Mouse (Mus musculus) megakaryocyte, embryonic 14.5 days (primary cell): ENCODE data around the gene Chst3. TPM values are rescaled to one million over a fixed set of nuclear protein-coding genes. Genes with fewer than 3 reads are reported as not detected.
"Not testable (repeated sequence)": the region's sequence is repeated elsewhere in the genome, so short reads cannot be mapped to it uniquely, and the experiment has no call there.

Experiments
- H3K27me3 ChIP-seq: replicated peaks from 2 replicates; pipeline ENCODE3; 2012; ENCODE audit warnings: inconsistent platforms
- H3K36me3 ChIP-seq: replicated peaks from 2 replicates; pipeline ENCODE3; 2012; ENCODE audit warnings: low read length, inconsistent platforms, mixed read lengths
- H3K4me1 ChIP-seq: 2 replicates; pipeline ENCODE4 v1.6.1; 2012; ENCODE audit warnings: inconsistent platforms
- H3K4me3 ChIP-seq: replicated peaks from 2 replicates; pipeline ENCODE3; 2012; ENCODE audit warnings: moderate library complexity, mild to moderate bottlenecking, inconsistent platforms
- H3K9me3 ChIP-seq: 2 replicates; pipeline ENCODE4 v1.6.1; 2012; ENCODE audit warnings: inconsistent platforms
- FLI1 ChIP-seq: IDR thresholded peaks from 2 replicates; pipeline ENCODE4 v1.6.1; 2012; ENCODE audit warnings: low read length, inconsistent platforms, mixed read lengths
- GATA1 ChIP-seq: IDR thresholded peaks from 3 replicates; pipeline ENCODE4 v1.6.1; 2012; ENCODE audit warnings: mixed read lengths, low read length, inconsistent platforms, borderline replicate concordance
- polyA plus RNA-seq: library from polyadenylated mRNA; stranded (reverse); fragments of >175 nt; gene quantifications from 2 replicates; pipeline ENCODE4 v1.2.3, GENCODE M21; 2012; ENCODE audit warnings: low replicate concordance; ENCODE audit not compliant: insufficient read depth

The Chst3 gene
- polyA plus RNA-seq, 1 experiment: not detected

DNA sequence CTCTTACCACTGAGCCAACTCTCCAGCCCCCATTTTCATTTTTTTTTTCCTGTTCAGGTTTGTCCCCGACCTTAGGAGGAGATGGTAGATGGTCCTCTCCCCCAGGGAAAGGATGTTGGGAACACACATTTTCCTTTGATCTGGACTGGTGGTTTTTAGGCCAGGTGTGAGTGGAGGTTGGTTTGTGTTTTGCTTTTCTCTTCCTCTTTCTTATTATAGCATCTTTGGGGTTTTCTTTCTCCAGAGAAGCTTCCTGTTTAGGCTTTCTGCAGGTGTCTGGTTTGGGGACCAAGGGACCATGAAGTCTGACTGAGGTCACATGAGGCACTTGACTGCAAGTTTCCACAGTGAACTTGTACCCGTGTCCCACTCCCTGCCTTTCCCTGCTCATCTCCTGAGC is 50.8 kb downstream of the Chst3 start:
- peaks cover 3% of the 10 kb centered on the region; the same call in 1 of the 2 replicates for H3K4me1 ChIP-seq
- H3K36me3 ChIP-seq: no peaks in the 10 kb centered on the region
- H3K27me3 ChIP-seq: peaks cover 26% of the 10 kb centered on the region

GRCm38 (mm10) chr10:60166068-60166467 is 53.0 kb downstream of the Chst3 start:
- no peak overlapping the region for H3K4me3 ChIP-seq
- H3K36me3 ChIP-seq: no peaks in the 10 kb centered on the region
- peaks cover 27% of the 10 kb centered on the region for H3K9me3 ChIP-seq
- H3K27me3 ChIP-seq: peaks cover 24% of the 10 kb centered on the region
- TF ChIP-seq GATA1: no peak
- TF ChIP-seq FLI1: no peak
- peaks cover 3% of the 10 kb centered on the region; the same call in 1 of the 2 replicates for H3K4me1 ChIP-seq

More for the DNA sequence above, 50.8 kb downstream of the Chst3 start:
- TF ChIP-seq FLI1: no peak
- no peak for TF ChIP-seq GATA1
- H3K4me3 ChIP-seq: no peak overlapping the region
- peaks cover 32% of the 10 kb centered on the region for H3K9me3 ChIP-seq

DNA sequence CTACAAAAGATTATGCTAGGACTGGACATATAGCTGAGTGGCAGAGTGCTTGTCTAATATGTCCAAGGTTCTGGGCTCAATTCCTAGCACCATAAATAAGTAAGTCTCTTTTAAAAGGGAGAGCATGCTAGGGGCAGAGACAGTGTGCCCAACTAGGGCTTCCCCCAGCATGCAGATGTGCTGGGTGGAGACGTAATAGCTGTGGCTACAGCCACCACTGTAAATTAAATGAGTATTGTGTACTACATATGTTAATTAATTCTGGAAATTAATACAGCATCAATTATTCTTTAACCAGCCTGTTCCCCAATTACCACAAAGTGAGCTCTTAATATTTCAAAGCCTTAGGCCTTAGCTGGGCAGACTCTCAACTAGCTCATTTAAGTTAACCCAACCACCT is 54.2 kb downstream of the Chst3 start:
- no peaks in the 10 kb centered on the region for H3K4me1 ChIP-seq
- H3K36me3 ChIP-seq: no peaks in the 10 kb centered on the region
- peaks cover 26% of the 10 kb centered on the region for H3K9me3 ChIP-seq
- TF ChIP-seq FLI1: no peak
- no peak for TF ChIP-seq GATA1
- no peak overlapping the region for H3K4me3 ChIP-seq
- peaks cover 24% of the 10 kb centered on the region for H3K27me3 ChIP-seq

DNA sequence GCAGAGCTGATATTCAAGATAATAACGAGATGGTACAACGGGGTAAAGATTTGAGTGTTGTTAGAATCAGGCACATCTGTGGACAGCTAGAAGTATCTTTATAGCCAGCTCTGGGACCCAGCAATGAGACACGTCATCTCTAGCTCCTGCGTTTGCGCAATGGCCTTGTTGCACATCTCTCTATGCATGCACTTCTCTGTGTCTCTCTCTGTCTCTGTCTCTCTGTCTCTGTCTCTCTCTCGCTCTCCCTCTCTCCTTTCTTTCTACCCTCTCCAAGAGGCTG is 56.1 kb downstream of the Chst3 start:
- no peaks in the 10 kb centered on the region for H3K4me1 ChIP-seq
- no peak overlapping the region for H3K4me3 ChIP-seq
- H3K36me3 ChIP-seq: no peaks in the 10 kb centered on the region

DNA sequence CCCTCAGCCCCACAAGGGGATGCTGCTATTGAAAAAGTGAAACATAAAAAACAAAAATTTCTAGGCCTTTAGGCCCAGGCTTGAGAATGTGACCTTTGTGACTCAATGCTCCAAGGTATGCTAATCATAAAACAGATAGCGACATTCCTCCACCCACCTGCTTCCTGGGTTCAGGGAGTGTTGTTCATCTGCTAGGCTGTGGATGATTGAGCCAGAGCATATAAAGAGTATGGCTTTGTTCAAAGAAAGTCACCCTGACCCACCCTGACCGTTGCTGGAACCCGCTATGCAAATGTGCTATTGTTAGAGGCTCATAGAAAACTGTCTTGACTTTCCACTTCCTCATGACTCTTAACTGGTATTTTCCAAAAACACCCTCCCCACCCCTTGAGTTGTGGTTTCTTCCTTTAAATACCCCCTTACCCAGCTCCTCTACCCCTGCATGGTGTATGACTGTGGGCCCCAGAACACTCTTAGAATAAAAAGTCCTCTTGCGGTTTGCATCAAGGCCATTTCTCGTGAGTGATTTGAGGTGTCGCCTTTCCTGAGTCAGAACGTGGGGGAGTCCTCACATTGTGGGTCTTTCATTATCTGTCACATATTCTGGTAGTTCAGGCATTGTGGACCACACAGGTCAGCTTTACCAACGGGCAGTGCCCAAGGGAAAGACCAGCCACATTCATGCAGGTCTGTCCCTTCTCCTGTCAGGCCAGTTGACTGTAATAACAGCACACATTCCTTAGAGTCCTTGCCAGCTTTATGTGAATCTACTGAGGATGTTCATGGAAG is 56.7 kb downstream of the Chst3 start:
- not testable (repeated sequence) for H3K36me3 ChIP-seq, H3K9me3 ChIP-seq, H3K4me1 ChIP-seq, H3K4me3 ChIP-seq
- H3K27me3 ChIP-seq: peaks cover 25% of the 10 kb centered on the region

More for the DNA sequence above, 56.1 kb downstream of the Chst3 start:
- no peak for TF ChIP-seq GATA1
- TF ChIP-seq FLI1: no peak
- H3K27me3 ChIP-seq: peaks cover 19% of the 10 kb centered on the region
- H3K9me3 ChIP-seq: peaks cover 13% of the 10 kb centered on the region

DNA sequence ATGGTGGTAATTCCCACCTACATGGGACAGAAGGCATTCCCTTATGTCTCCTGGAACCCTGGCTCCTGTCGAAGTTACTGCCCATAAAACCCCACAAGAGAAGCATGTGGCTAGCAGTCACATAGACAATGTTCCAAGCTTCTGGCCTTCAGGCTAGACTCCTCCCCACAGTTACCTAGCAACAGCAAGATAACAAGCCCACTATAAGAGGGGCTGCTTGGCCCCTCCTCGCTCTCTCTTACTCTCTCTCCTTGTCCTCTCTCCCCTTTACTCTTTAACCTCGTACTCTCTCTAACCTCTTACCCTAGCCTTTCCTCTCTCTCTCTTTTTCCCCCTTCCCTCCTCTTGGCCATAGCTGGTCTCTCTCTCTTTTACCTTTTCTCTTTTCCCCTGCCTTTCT is 57.7 kb downstream of the Chst3 start:
- H3K36me3 ChIP-seq, H3K4me3 ChIP-seq, H3K9me3 ChIP-seq, H3K4me1 ChIP-seq: not testable (repeated sequence)
- H3K27me3 ChIP-seq: peaks cover 25% of the 10 kb centered on the region

- H3K4me3 ChIP-seq: no peak overlapping the region
- TF ChIP-seq FLI1 (no peak), GATA1 (no peak)
- 0 out of 2 replicates have a peak, but pooled peaks cover 4% of the 10 kb centered on the region for H3K9me3 ChIP-seq
- no peaks in the 10 kb centered on the region for H3K4me1 ChIP-seq
- H3K27me3 ChIP-seq: peaks cover 28% of the 10 kb centered on the region
- no peaks in the 10 kb centered on the region for H3K36me3 ChIP-seq
Observed at GRCm38 (mm10) chr10:60158144-60158543, 60.9 kb downstream of the Chst3 start.

DNA sequence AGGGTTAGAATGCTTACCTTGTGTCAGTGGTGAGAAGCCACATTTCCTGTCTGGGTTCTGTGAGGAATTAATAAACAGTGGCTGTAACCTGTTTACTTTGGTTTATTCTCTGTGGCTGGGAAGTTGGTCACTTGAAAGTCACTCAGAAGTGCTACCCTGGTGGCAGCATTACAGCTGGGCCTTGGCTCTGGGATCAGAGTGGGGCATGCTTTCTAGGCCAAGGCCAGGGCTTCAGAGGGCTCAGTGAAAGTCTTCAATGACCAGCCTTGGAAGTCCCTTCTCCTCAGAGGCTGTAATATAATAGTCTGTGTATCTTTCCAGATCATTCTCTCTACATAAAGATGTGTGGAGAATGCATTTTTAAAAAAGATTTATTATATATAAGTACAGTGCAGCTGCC is 63.0 kb downstream of the Chst3 start:
- H3K4me3 ChIP-seq: no peak overlapping the region
- no peak for TF ChIP-seq GATA1
- TF ChIP-seq FLI1: no peak
- no peaks in the 10 kb centered on the region for H3K36me3 ChIP-seq
- H3K9me3 ChIP-seq: no peaks in the 10 kb centered on the region
- peaks cover 33% of the 10 kb centered on the region for H3K27me3 ChIP-seq
- peaks cover 6% of the 10 kb centered on the region for H3K4me1 ChIP-seq

GRCm38 (mm10) chr10:60151107-60151663 is 67.9 kb downstream of the Chst3 start:
- Histone ChIP-seq H3K36me3 (no peaks in the 10 kb centered on the region), H3K4me1 (peaks cover 10% of the 10 kb centered on the region), H3K27me3 (peaks cover 33% of the 10 kb centered on the region), H3K4me3 (no peak overlapping the region), H3K9me3 (no peaks in the 10 kb centered on the region)
- TF ChIP-seq FLI1: no peak
- TF ChIP-seq GATA1: no peak

DNA sequence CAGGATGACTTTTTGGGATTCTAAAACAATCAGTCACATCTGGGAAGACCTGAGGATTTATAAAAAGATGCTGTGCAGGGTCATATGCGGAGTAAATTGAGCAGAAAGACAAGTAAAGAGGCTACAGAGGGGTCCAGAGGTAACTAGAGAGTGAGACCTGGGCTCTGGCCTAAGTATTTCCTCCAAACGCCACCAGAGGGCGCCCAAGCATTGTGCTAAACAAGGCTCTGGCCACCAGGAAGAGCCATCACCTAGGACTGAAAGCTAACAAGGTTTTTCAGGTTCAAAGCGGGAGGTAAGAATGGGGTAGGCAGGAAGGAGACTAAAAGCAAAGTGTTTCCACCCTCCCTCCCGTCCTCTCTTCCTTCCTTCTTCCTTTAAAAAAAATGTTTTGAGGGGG is 71.0 kb downstream of the Chst3 start:
- no peaks in the 10 kb centered on the region for H3K36me3 ChIP-seq
- H3K4me3 ChIP-seq: no peak overlapping the region
- H3K9me3 ChIP-seq: no peaks in the 10 kb centered on the region
- no peak for TF ChIP-seq FLI1
- TF ChIP-seq GATA1: no peak
- peaks cover 10% of the 10 kb centered on the region for H3K4me1 ChIP-seq
- H3K27me3 ChIP-seq: peaks cover 30% of the 10 kb centered on the region

- not testable (repeated sequence) for H3K36me3 ChIP-seq, H3K4me1 ChIP-seq
- peaks cover 30% of the 10 kb centered on the region for H3K27me3 ChIP-seq
Observed at GRCm38 (mm10) chr10:60147510-60148047, 71.5 kb downstream of the Chst3 start.

More at GRCm38 (mm10) chr10:60147510-60148047, 71.5 kb downstream of the Chst3 start:
- not testable (repeated sequence) for H3K9me3 ChIP-seq, H3K4me3 ChIP-seq
